Mouse (Mus musculus) embryonic facial prominence, embryonic 11.5 days (tissue): ENCODE measurements around the gene Tgtp1. TPM values are rescaled to one million over a fixed set of nuclear protein-coding genes. Genes with fewer than 3 reads are reported as not detected.
"Not testable (repeated sequence)": the region's sequence is repeated elsewhere in the genome, so short reads cannot be mapped to it uniquely, and the experiment has no call there.

Experiments
- ATAC-seq: fragments of 200-750 bp; cut with Nextera tagmentation; replicated peaks from 2 replicates; pipeline ENCODE4 v1.8.0; 2017; ENCODE audit warnings: low read depth; ENCODE audit not compliant: insufficient number of reproducible peaks, low FRiP score, low TSS enrichment
- DNase-seq: peaks from one replicate; pipeline ENCODE4 v3.0.0-alpha.2; 2015; ENCODE audit warnings: low spot score
- H3K27ac ChIP-seq: fragments of 300-500 bp; sonication (generic); replicated peaks from 2 replicates; pipeline ENCODE4 v1.5.1; 2014; ENCODE audit warnings: mild to moderate bottlenecking, low read depth, low read length, control low read depth
- H3K27me3 ChIP-seq: fragments of 300-500 bp; sonication (generic); 2 replicates; pipeline ENCODE4 v1.6.1; 2014; ENCODE audit warnings: mild to moderate bottlenecking, low read length, moderate library complexity, mixed read lengths; ENCODE audit not compliant: control insufficient read depth, insufficient read depth
- H3K36me3 ChIP-seq: fragments of 300-500 bp; sonication (generic); replicated peaks from 2 replicates; pipeline ENCODE4 v1.6.1; 2014; ENCODE audit warnings: low read depth, mild to moderate bottlenecking, low read length, moderate library complexity, mixed read lengths; ENCODE audit not compliant: control insufficient read depth, insufficient read depth
- H3K4me1 ChIP-seq: fragments of 300-500 bp; sonication (generic); 2 replicates; pipeline ENCODE4 v1.6.1; 2014; ENCODE audit warnings: low read length, mixed read lengths; ENCODE audit not compliant: control insufficient read depth, insufficient read depth
- H3K4me2 ChIP-seq: fragments of 300-500 bp; sonication (generic); 2 replicates; pipeline ENCODE4 v1.6.1; 2014; ENCODE audit warnings: low read depth, mild to moderate bottlenecking, control low read depth, low read length, moderate library complexity
- H3K4me3 ChIP-seq: fragments of 300-500 bp; sonication (generic); 2 replicates; pipeline ENCODE4 v1.5.1; 2014; ENCODE audit warnings: low read depth, low read length, control low read depth
- H3K9ac ChIP-seq: fragments of 300-500 bp; sonication (generic); replicated peaks from 2 replicates; pipeline ENCODE4 v1.6.1; 2014; ENCODE audit warnings: mild to moderate bottlenecking, control low read depth, low read length
- H3K9me3 ChIP-seq: fragments of 300-500 bp; sonication (generic); replicated peaks from 2 replicates; pipeline ENCODE4 v1.6.1; 2016; ENCODE audit warnings: mild to moderate bottlenecking, low read length, inconsistent platforms, mixed read lengths; ENCODE audit not compliant: control insufficient read depth
- WGBS: fragments of 180-500 bp; shearing (Covaris S2); extraction: QIAGEN DNeasy Blood & Tissue Kit; methylation state at CpG from one replicate; pipeline ENCODE4 v1.1.7; 2014; 5-methylcytosine and 5-hydroxymethylcytosine counted together
- polyA plus RNA-seq: library from polyadenylated mRNA; unstranded; fragments of >200 nt; fragmentation: Nextera tagmentation; extraction: Ambion mirVana; gene quantifications from 2 replicates; pipeline ENCODE4 v1.2.1, GENCODE M21; 2014

Tgtp1 gene
- not detected in 2 replicates for polyA plus RNA-seq

GRCm38 (mm10) chr11:48994018-48994417, at the start of gene Tgtp1:
Gene Tgtp1, minus strand, starts transcription at chr11:48994172.
- ATAC-seq, H3K4me2 ChIP-seq, H3K9me3 ChIP-seq, H3K4me3 ChIP-seq, DNase-seq, H3K36me3 ChIP-seq, H3K27ac ChIP-seq, H3K27me3 ChIP-seq, H3K4me1 ChIP-seq, H3K9ac ChIP-seq: not testable (repeated sequence)
- 23% methylated on average over 2 of the region's 2 CpGs for WGBS

- H3K4me1 ChIP-seq, H3K4me3 ChIP-seq, ATAC-seq, H3K27ac ChIP-seq, H3K36me3 ChIP-seq, H3K27me3 ChIP-seq, H3K4me2 ChIP-seq, H3K9ac ChIP-seq, H3K9me3 ChIP-seq, DNase-seq: not testable (repeated sequence)
Observed at GRCm38 (mm10) chr11:49012074-49012473, 18.1 kb upstream of the Tgtp1 start.

- not testable (repeated sequence) for ATAC-seq, H3K27me3 ChIP-seq, H3K4me3 ChIP-seq, H3K36me3 ChIP-seq, H3K4me2 ChIP-seq, H3K27ac ChIP-seq, H3K9ac ChIP-seq, DNase-seq, H3K9me3 ChIP-seq, H3K4me1 ChIP-seq
- WGBS = 50% methylated on average over 1 of the region's 1 CpGs
Observed at GRCm38 (mm10) chr11:49006785-49007184, 12.8 kb upstream of the Tgtp1 start.

GRCm38 (mm10) chr11:49006317-49006716, 12.3 kb upstream of the Tgtp1 start:
- H3K4me3 ChIP-seq, H3K9me3 ChIP-seq, DNase-seq, H3K27ac ChIP-seq, H3K9ac ChIP-seq, H3K36me3 ChIP-seq, H3K27me3 ChIP-seq, ATAC-seq, H3K4me1 ChIP-seq, H3K4me2 ChIP-seq: not testable (repeated sequence)
- 74% methylated on average over 2 of the region's 2 CpGs for WGBS

- not testable (repeated sequence) for H3K36me3 ChIP-seq, ATAC-seq, H3K9me3 ChIP-seq, H3K4me3 ChIP-seq, H3K27me3 ChIP-seq, H3K4me1 ChIP-seq, DNase-seq, H3K4me2 ChIP-seq, H3K27ac ChIP-seq, H3K9ac ChIP-seq
- 78% methylated on average over 1 of the region's 1 CpGs for WGBS
Observed at GRCm38 (mm10) chr11:49000411-49000810, 6.4 kb upstream of the Tgtp1 start.

GRCm38 (mm10) chr11:48993296-48993695, 676 bp downstream of the Tgtp1 start:
- H3K9ac ChIP-seq, H3K9me3 ChIP-seq, H3K4me1 ChIP-seq, DNase-seq, ATAC-seq, H3K4me2 ChIP-seq, H3K27me3 ChIP-seq, H3K27ac ChIP-seq, H3K36me3 ChIP-seq, H3K4me3 ChIP-seq: not testable (repeated sequence)
- 72% methylated on average over 10 of the region's 10 CpGs for WGBS

- 68% methylated on average over 4 of the region's 4 CpGs for WGBS
- H3K4me2 ChIP-seq, H3K36me3 ChIP-seq, H3K27me3 ChIP-seq, H3K4me1 ChIP-seq, H3K27ac ChIP-seq, ATAC-seq, DNase-seq, H3K9ac ChIP-seq, H3K4me3 ChIP-seq, H3K9me3 ChIP-seq: not testable (repeated sequence)
Observed at GRCm38 (mm10) chr11:48991740-48992520, 2.0 kb downstream of the Tgtp1 start, which contains the start of gene Gm12185. Gene Gm12185, minus strand, starts transcription at chr11:48992226.

- not testable (repeated sequence) for ATAC-seq, H3K36me3 ChIP-seq, H3K4me3 ChIP-seq, H3K27me3 ChIP-seq, DNase-seq, H3K4me1 ChIP-seq, H3K9me3 ChIP-seq, H3K27ac ChIP-seq, H3K4me2 ChIP-seq, H3K9ac ChIP-seq
- WGBS = 47% methylated on average over 1 of the region's 2 CpGs
Observed at GRCm38 (mm10) chr11:48989981-48990380, 4.0 kb downstream of the Tgtp1 start.
